Mouse (Mus musculus): ENCODE data around the gene Catip.

DNA sequence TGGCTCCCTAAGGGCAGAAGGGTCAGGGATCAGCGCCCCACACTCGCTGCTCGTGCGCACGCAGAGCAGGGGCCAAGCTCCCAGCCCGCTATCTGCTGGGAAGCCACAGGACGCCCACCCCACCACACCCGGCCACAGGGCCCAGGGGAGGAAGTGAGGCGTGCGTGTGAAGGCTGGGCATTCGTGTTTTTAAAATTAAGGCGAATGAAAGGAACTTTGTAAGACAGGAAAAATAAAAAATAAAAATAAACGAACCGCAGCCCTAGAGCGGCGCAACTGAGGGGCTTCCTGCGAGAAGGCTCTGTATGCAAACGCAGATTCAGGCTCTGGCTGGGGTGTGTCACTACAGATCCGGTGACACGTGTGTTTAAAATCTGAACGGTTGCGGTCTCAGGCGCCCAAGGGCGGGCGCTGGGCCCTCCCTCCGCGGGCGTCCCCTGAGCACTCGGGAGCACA lies 28.0 kb downstream of the Catip start:
- TF ChIP-seq CTCF (IDR thresholded peaks at IDR 0.05; ENCODE audit: insufficient read depth, low read length) (no peak), POLR2A (IDR thresholded peaks at IDR 0.05; ENCODE audit: borderline replicate concordance, extremely low read depth, low read depth, low read length) (peak; percentile 12; the same call in 1 of the 2 replicates)

Data from lung, adult 2 months (tissue).